Mouse (Mus musculus) small intestine, adult 2 months (tissue): Measurements from ENCODE around the gene Gm20538.

Experiments
- CTCF ChIP-seq: fragments of 200-500 bp; IDR thresholded peaks from 2 replicates; pipeline ENCODE4 v1.5.1; 2012; ENCODE audit warnings: low read depth, mild to moderate bottlenecking, control low read depth, inconsistent platforms, low read length, moderate library complexity, mixed read lengths; ENCODE audit not compliant: insufficient replicate concordance, insufficient read length; ENCODE audit errors: extremely low read depth
- POLR2A ChIP-seq: fragments of 200-500 bp; IDR thresholded peaks from 2 replicates; pipeline ENCODE4 v1.6.1; 2012; ENCODE audit warnings: low read depth, mild to moderate bottlenecking, control low read depth, inconsistent platforms, low read length, moderate library complexity

DNA sequence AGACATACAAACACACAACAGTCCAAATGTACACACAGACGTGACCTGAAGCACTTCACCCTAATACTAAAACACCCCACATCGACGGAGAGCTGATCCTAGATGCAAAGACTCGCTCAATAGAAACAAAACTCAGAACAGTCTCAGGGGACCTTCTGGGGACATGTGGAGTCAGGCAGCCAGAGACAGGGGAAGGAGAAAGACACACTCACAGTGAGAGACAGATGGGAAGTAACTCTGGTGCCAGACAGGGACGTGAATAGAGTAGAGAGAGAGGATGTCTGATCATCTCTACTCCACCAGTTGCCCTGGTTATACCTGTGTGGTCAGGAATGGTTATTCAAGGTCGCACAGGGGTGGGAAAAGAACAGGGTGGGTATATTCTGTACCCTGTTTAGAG, 39.0 kb upstream of the Gm20538 start:
- TF ChIP-seq POLR2A (no peak), CTCF (no peak)
